Mouse (Mus musculus): ENCODE data around the gene Gstm5.
"Not testable (repeated sequence)": the region's sequence is repeated elsewhere in the genome, so short reads cannot be mapped to it uniquely, and the experiment has no call there.

The Gstm5 gene

GRCm38 (mm10) chr3:107895720-107896569 lies at the start of gene Gstm5:
Gene Gstm5, plus strand, starts transcription at chr3:107895821.
- peak; percentile 80 for DNase-seq (ENCODE audit: low spot score in 2 of 2)

- no peak for DNase-seq (ENCODE audit: low spot score in 2 of 2)
These were observed 49.4 kb upstream of the Gstm5 start for GRCm38 (mm10) chr3:107846175-107846574.

- DNase-seq (ENCODE audit: low spot score in 2 of 2): no peak
These were observed 48.8 kb upstream of the Gstm5 start for GRCm38 (mm10) chr3:107846835-107847234.

- DNase-seq (ENCODE audit: low spot score in 2 of 2): no peak
These were observed 47.5 kb upstream of the Gstm5 start for GRCm38 (mm10) chr3:107848126-107848525.

GRCm38 (mm10) chr3:107849000-107849692 lies 46.5 kb upstream of the Gstm5 start:
- no peak for DNase-seq (ENCODE audit: low spot score in 2 of 2)

GRCm38 (mm10) chr3:107849693-107850031 lies 46.0 kb upstream of the Gstm5 start:
- DNase-seq (ENCODE audit: low spot score in 2 of 2): no peak

- DNase-seq (ENCODE audit: low spot score in 2 of 2): no peak
These were observed 45.1 kb upstream of the Gstm5 start for GRCm38 (mm10) chr3:107850418-107851031.

GRCm38 (mm10) chr3:107852786-107853185 lies 42.8 kb upstream of the Gstm5 start:
- no peak for DNase-seq (ENCODE audit: low spot score in 2 of 2)

- no peak for DNase-seq (ENCODE audit: low spot score in 2 of 2)
These were observed 42.1 kb upstream of the Gstm5 start for GRCm38 (mm10) chr3:107853232-107854181.

GRCm38 (mm10) chr3:107855368-107855767 lies 40.3 kb upstream of the Gstm5 start:
- DNase-seq (ENCODE audit: low spot score in 2 of 2): no peak

GRCm38 (mm10) chr3:107857646-107858045 lies 38.0 kb upstream of the Gstm5 start:
- no peak for DNase-seq (ENCODE audit: low spot score in 2 of 2)

- DNase-seq (ENCODE audit: low spot score in 2 of 2): not testable (repeated sequence)
These were observed 34.1 kb upstream of the Gstm5 start for GRCm38 (mm10) chr3:107861483-107861882.

GRCm38 (mm10) chr3:107862471-107862870 lies 33.1 kb upstream of the Gstm5 start:
- DNase-seq (ENCODE audit: low spot score in 2 of 2): no peak

GRCm38 (mm10) chr3:107863471-107863870 lies 32.1 kb upstream of the Gstm5 start:
- DNase-seq (ENCODE audit: low spot score in 2 of 2): no peak

GRCm38 (mm10) chr3:107863898-107864603 lies 31.6 kb upstream of the Gstm5 start:
- peak; percentile 87 to 96 for DNase-seq (ENCODE audit: low spot score in 2 of 2)

- DNase-seq (ENCODE audit: low spot score in 2 of 2): no peak
These were observed 30.1 kb upstream of the Gstm5 start for GRCm38 (mm10) chr3:107865364-107866091.

- peak; percentile 82 to 91 for DNase-seq (ENCODE audit: low spot score in 2 of 2)
These were observed 28.5 kb upstream of the Gstm5 start for GRCm38 (mm10) chr3:107867086-107867485.

GRCm38 (mm10) chr3:107868452-107868851 lies 27.2 kb upstream of the Gstm5 start:
- DNase-seq (ENCODE audit: low spot score in 2 of 2): no peak

GRCm38 (mm10) chr3:107869097-107869496 lies 26.5 kb upstream of the Gstm5 start:
- DNase-seq (ENCODE audit: low spot score in 2 of 2): no peak

- no peak for DNase-seq (ENCODE audit: low spot score in 2 of 2)
These were observed 25.7 kb upstream of the Gstm5 start for GRCm38 (mm10) chr3:107869925-107870324.
